Mouse (Mus musculus): ENCODE results near the gene Plpp3.

The Plpp3 gene

DNA sequence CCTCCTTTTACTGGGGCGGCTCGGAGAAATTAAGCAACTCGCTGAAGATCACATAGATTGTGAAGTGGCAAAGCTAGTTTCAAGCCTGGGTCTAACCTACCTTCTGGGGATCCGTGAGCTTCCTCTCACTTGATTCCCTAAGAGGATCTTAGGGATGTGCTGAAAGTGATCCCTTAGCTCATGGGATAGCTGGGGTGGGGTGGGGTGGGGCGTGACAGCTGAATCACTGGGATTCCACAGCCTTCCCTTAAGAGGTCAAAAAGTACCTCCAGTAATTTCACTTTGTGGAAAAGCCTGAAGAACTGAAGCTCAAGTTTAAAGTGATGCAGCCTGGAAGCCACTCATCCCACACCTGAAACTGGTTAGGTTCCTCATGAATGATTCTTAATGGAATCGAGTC lies 27.8 kb downstream of the Plpp3 start:
- in situ Hi-C loops (cut with MseI, MboI) = no loop called here

DNA sequence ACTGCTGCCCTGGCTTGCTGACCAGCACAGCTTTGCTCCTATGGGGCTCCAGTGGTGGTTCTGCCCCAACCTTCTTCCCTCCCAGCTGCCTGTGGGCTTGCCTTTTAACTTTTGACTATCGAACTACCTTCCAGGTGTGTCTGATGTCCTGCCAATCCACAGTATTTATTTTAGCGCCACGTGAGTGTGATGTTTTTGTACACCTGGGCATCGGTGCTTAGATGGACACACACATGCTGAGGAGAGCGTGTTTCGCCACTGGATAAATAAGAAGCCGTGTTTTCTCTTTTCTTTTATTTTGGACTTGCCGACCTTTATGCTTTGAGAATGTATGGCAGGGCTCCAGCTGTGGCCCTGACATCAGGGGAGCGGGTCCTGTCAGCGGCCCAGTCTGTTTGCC lies 29.5 kb downstream of the Plpp3 start:
- in situ Hi-C loops (cut with MseI, MboI) = no loop called here

DNA sequence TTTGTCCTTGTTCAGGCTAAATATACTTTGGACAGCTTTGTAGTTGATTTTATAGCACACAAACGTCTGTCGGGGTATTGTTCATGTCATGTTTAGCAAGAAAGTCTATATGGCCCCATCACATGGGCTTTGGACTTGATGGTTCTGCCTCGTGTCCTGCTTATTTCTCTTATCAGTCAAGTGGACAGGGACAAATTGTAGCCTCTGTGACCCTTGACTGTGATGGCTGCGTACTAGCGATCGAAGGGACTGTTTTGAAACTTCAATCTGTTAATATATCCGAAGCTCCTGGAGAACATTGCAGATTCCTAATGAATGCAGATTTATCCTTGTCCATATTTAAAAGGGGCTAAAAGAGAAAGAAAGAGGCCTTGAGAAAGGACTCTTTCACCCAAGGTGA lies 30.7 kb downstream of the Plpp3 start:
- in situ Hi-C loops (cut with MseI, MboI) = no loop called here

DNA sequence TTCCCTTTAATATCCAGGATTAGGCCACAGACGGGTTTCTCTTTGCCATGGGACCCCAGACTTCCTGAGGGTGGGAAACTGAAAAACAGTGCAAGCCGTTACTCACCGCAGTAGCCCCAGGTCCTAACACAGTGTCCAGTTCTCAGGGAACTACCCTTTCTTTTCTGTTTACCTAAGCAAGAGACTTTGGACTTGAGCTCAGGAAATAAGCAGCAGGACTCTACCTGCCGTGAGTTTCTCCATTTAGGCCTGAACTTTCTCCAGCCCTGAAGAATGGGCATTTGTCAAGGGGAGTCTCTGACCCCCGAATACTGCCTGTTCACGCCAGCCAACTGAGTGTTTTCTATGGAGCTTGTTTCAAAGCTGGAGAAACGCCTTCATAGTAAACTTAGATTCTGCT lies 31.7 kb downstream of the Plpp3 start:
- in situ Hi-C loops (cut with MseI, MboI) = no loop called here

DNA sequence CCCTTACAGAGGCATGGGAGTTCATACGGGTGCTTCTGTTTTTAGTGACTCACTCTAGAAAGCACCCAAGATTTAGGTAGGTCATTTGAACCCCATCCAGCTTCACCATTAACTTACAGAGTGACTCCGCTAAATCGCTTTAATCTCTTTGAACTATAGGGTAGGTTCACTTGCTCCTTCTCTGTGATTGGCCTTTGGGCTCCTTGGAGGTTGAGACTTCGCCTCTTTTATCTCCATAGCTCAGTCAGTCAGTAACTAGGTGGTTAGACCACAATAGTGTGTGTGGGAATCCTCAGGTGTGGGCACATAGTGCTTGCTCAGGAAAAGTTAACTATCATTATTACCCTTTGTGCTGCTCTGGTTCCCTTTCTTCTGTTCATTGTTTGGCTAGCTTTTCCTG lies 33.7 kb downstream of the Plpp3 start:
- in situ Hi-C loops (cut with MseI, MboI) = no loop called here

DNA sequence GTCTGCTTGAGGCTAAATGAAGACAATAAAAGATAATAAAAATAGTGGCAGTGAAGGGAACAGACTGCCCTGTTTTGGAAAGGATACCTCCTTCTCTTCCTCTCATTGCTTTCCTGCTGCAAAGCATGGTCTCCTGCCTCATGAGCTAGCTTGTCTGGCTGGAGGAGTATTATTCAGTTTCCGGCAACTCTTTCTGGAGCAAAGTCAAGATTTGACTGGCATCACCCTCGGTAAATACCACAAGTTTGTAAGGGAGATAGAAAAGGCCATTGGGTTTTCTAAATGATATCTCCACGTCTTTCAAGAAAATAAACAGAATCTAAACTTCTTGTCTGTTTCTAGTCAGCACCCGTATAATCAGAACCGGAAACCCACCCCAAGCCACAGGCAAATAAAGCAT lies 34.4 kb downstream of the Plpp3 start:
- in situ Hi-C loops (cut with MseI, MboI) = no loop called here

DNA sequence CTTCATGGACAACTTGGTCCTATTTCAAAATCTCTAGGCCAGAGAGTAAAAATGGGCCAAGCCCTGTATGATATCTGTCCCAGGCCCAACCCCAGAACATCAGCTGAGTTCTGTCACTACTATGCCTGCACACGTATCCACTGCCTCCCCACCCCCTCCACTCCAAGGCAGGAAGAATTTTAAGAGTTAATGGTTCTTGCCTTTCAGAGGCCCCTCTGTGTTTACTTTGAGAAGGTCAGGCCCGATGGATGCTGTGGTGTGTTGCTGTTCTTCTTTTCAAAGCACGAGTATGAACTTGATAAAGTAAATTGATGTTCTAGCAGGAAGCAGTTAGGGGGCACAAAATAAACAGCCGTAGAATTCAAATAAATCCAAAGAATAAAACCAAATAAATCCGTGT lies 35.5 kb downstream of the Plpp3 start:
- in situ Hi-C loops (cut with MseI, MboI) = no loop called here

DNA sequence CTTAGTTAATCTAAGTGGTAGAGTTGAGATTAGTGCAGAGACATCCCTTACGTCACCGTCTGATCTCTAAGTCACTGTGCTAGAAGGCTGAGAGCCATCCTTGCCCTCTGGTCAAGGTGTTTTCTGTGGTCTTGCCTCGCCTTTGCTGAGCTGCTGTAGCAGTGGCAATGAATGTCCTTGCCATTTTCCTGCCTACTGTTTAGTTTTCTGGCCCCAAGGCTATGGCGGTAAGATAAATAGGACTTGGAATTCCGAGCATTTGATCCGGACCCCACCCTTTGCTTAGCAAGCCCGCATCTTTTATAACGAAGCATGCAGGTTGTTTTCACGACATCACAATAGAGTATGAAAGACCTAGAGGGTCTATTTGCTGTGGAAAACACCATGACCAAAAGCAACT lies 38.1 kb downstream of the Plpp3 start:
- in situ Hi-C loops (cut with MseI, MboI) = no loop called here

DNA sequence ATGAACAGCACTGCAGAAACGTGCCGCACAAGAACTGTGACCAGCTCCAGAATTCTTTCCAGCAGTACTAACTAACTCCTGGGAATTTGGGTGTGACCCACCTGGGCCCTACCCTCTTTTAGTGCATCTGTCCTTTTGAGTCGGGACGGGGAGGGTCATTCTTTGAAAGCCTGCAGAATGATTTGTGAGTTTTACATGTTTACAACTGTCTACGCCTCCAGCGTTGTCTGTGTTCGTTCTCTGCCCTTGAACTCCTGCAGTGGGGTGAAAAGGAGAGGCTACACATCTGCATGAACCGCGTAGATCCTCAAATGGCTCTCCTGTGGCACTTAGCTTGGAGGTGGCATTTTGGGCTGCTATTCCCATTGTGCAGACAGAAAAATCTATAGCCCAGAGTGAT lies 39.0 kb downstream of the Plpp3 start:
- in situ Hi-C loops (cut with MseI, MboI) = no loop called here

DNA sequence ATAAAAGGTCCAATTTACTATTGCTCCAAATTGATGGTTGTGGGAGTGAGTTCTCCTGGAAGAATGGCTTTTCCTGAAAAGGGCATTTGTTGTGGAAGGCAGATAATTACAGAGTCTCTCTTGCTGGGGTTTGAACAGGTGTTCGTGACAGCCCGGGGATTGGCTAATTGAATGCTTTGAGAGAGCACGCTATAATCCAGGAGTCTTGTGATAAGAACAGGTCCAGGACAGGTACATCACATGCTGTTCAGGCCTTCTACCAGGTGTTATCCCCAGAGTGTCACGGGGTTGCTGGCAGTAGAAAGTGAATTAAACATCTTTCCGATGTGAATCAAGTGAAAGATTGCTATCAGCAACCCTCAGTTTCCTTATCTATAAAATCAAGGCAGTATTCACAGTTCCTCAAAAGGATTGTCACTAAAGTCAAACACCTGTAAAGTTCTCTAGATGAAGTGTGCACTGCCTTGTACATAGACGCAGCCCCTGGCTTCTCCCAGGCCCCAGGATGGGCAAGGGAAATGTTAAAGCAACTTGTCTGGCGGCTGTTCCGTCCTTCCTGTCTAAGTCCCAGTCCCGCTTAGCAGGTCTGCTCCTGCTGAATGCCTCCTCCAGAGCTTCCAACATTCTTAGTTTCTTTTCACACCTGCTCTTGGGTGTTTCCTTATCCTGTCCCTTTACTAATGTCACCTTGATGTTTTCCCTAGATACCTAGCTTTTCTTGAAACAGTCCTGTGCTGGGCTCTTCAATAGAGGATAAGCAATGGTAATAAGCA lies 40.0 kb downstream of the Plpp3 start:
- in situ Hi-C loops (cut with MseI, MboI) = no loop called here

DNA sequence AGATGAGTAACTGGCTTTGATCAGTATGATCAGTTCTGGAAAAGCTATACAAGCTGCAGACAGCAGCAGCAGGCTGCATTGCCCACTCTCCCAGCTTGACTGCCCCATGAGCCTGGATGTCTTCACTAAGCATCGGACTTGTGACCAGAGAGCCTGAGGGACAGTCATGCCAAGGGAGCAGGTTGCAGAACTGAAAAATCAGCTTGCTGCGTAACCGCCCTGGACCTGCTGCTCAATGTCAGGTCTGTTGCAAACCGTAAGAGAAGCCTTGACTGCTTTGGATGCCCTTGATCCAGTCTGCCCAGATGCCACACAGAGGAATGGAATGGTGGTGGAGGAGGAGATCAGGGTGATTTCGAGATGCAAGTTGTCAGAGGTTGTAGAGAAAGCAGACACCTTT lies 41.5 kb downstream of the Plpp3 start:
- in situ Hi-C loops (cut with MseI, MboI) = no loop called here

DNA sequence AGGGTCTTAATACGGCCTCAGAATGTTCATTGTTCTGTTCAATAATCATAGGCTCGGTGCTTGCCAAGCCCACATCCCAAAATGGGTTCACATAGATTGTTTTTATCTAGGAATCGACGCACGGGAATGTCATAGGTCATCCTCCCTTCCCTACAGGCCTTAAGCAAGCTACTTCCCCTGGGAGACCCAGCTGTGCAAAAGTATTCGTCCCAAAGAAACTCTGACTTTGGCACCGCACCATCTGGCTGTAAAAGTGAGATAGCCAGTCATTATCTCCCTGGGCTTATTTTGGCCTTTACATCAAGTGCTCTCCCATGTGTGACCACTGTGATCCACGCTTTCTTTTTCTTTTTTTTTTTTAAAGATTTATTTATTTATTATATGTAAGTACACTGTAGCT lies 42.2 kb downstream of the Plpp3 start:
- in situ Hi-C loops (cut with MseI, MboI) = no loop called here

DNA sequence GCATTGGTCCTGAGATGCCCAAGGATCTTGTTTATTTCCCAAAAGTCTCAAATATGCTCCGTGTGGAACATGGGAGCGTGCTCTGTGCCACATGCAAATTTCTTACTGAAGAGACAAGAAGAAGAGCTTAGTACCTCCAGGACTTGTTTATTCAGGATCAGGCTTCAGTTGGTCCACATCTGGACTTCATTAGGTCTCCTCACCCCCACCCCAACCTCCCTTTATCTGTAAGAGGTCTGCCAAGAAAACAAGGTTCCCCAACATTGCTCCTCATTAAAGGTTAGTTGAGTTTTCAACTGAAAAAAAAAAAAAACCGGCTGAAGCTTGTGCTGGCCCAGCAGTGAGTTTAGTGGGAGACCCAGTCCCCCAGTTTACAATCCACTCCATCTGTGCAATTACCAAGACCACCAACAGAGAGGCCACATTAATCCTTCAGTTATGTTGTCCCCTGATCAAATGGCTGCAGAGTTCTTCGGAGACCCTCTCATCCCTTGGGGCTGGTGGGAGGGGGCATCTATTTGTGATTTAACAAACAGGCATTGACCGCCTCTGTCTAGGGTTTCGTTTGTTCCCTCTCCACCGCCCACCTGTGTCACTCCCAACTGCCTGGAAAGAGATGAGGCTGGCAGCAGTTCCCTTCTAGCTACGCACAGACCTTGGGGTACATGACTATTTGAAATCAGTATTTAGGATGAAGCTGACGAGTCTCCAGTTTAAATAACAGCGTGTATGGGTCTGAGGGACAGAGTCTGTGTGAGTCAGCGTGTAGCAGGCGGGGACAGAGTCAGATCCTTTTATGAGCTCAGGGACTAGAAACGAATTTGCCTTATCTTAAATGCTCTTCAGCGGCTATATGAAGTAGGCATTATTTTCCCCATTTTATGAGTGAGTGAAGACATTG lies 43.7 kb downstream of the Plpp3 start:
- in situ Hi-C loops (cut with MseI, MboI) = no loop called here

DNA sequence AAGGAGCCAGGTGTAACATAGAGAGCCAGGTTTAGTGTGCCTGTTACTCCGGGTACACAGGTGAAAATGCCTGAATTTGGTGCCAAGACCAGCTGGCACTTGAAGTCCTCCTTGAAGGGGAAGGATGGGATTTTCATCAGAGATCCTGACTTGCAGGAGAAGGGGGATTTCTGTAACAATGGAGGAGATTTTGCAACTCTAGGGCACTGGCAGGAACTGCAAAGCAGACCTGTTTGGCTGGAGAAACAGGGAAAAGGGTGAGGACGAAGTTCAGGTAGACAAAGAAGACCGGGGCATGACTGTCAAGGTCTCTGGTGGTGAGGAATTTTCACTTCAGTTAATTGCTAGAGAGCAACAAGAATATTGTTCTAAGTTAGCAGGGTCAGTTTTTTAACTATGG lies 45.3 kb downstream of the Plpp3 start:
- in situ Hi-C loops (cut with MseI, MboI) = no loop called here

DNA sequence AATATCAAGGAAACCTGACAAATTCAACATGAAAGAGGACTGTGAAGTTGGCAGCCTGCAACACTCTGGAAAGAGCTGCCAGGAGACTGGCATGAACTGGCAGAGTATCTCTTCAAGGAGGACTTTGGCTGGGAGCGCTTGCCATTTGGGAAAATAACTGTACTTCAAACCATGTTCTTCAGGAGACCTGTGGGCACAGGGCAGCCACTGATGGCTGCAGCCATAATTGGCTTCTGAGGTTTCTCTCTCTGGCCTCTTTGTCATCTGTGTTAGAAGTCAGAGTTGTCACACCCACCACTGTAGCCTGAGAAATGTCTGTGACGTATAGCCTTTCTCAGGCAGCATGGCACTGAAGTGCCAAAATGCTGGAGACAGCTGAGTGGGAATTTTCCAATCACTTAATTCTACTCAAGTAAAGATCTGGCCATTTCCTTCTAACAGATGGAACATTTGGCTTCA lies 46.2 kb downstream of the Plpp3 start:
- in situ Hi-C loops (cut with MseI, MboI) = no loop called here

DNA sequence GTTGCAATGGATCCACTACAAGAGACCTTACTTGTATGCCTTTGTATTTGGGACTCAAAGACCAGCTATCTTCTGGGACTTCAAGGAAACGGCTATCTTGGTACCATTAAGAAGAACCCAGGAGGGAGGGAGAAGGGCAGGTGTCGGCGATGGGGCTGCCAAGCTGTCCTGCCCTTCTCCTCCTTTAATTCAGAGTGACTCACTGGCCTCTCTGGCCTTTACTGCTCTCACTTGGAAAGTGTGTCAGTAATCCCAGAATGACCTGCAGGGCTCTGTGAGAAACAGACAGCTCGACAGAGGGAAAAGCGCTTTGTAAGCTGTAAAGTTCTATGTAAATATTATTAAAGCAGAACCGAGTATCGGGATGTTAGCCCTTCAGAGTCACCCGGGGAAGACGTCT lies 46.9 kb downstream of the Plpp3 start:
- in situ Hi-C loops (cut with MseI, MboI) = no loop called here

DNA sequence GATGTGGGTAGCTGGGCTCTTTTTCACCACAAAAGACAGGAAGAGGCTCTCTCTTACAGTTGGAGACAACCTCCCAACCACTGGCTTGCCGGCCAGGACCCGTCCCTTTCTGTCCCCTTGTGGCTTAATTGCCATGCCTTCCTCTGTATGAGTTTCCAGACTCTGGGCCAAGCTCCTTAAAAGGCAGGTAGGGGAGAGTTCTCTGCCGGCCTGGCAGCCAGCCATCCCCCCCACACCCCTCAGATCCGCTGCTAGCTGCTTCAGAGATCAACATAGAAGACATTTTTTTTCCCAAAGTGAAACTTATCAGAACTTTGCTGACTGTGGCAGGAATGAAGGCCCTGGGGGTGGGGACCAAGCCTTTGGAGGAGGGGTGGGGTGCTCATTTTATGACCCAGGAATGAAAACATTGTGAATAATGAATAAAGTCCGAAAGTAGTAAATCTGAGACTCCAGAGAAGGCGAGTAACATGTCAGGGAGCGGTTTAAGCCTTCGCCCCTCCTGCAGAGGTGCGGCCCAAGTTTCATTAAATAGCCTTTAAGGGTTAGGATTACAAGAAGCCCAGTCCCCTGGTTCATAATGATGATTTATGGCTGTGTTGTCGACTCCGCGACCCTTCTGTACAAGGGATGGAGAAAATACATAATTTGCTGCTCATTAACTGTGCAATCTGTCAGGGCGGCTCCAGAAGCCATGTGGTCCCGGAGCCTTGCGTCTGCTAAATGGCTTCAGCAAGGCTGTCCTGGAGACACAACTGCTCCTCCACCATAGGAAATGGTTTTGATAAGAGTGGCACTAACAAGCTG lies 48.1 kb downstream of the Plpp3 start:
- in situ Hi-C loops (cut with MseI, MboI) = no loop called here

DNA sequence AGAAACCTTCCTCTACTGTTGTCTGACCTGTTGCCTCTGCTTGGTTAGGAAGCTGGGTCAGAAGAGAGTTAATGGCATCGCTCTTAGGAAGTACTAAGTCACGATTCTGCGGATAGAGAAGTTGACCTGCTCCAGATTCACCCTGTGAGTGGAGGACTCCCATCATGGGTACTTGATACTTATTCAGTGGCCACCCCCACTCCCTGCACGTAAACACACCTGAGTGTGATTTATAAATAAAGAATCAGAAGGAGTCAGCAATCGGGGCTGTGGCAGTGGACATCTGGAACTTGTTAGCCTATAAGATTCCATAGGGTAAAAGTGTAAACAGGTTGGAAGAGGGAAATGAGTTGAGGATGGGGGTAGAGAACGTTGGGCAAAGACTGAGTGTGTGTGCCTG lies 49.0 kb downstream of the Plpp3 start:
- in situ Hi-C loops (cut with MseI, MboI) = no loop called here

DNA sequence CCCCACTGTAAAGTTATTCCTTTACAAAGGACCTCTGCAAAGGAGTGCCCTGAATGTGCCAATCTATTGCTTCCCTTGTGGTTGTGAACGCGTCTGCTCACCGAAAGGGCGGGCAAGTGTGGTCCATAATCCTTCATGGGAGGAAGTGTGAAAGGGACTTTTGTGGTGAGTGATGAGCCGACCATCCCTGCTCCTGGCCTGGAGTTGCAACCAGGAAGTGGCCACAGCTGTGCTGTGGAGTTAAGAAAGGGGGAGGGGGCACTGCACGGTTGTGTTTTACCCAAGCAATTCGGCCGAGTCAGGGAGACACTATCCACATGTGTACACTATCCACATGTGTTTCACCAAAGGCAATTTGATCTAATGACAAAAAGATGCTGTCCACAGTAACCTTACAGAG lies 49.8 kb downstream of the Plpp3 start:
- in situ Hi-C loops (cut with MseI, MboI) = no loop called here

DNA sequence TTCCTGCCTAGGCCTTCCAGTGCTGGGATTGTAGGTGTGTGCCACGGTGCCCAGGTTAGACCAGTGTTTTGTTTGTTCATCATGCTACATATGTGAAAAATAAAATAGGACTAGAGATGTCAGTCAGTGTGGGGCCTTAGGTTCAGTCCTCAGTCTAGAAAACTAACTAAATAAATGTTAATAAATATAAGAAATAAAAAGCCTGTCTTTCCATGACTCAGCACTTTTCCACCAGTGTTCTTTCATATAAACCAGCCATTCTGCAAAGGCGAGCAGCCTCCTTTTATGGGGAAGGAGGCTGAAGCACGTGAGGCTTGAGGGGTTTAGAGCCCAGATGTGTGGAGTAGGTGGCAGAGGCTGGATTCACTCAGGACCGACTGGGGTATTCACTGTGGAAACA lies 50.5 kb downstream of the Plpp3 start:
- in situ Hi-C loops (cut with MseI, MboI) = no loop called here

DNA sequence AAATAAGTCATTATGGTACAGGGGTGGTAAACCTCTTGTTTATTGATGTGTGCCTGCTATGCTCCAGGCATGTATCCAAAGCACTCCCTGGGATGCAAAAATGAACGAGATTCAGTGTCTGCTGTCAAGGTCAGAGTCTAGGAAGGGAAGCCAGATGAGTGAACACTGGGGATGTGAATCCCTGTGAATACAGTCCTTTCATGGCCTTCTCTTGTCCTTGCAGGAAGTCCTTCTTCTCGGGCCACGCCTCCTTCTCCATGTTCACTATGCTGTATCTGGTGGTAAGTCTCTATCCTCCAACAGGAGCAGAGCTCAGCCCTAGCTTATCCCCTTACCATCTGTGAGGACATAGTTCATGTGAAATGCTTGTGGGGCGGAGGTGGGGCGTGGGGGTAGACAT lies 51.8 kb downstream of the Plpp3 start:
- in situ Hi-C loops (cut with MseI, MboI) = no loop called here

DNA sequence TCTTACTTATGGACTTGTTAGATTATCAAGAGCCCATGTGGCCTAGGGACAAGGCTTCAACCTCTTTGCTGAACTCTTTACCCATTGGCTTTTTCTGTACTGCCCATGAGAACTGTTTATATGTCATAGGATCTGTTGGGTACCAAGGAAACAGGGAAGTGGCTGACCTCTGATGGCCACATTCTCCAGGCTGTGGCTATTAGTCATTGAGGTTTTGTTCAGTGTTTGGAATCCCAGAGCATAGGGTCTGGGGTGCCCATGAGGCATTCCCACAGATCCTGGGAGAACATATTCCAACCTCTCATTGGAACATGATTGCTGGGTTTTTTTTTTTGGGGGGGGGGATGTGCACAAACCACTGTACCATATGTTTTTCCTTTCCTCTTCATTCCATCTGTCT lies 56.2 kb downstream of the Plpp3 start:
- in situ Hi-C loops (cut with MseI, MboI) = no loop called here
